Mouse (Mus musculus) adrenal gland, adult 2 months (tissue): ENCODE measurements at regions not wholly inside any gene's neighbourhood (a gene's known extent, or its start where the extent isn't known, plus 50 kb on each side); places are given as distances from the start of the nearest gene placed in this dataset.

ENCODE experiments used
- DNase-seq: peaks from one replicate; pipeline ENCODE4 v3.0.0; 2021

- DNase-seq, result no peak
These were observed 136.5 kb upstream of the Dap start for GRCm38 (mm10) chr15:31087607-31088006.

GRCm38 (mm10) chr15:31091916-31092570, 132.1 kb upstream of the Dap start:
- DNase-seq, result no peak

- no peak for DNase-seq
These were observed 127.9 kb upstream of the Dap start for GRCm38 (mm10) chr15:31096206-31096605.

- DNase-seq, result no peak
These were observed 126.8 kb upstream of the Dap start for GRCm38 (mm10) chr15:31097301-31097700.

- no peak for DNase-seq
These were observed 119.4 kb upstream of the Dap start for GRCm38 (mm10) chr15:31104743-31105142.

- DNase-seq, result no peak
These were observed 117.2 kb upstream of the Dap start for GRCm38 (mm10) chr15:31106907-31107306.

- DNase-seq, result no peak
These were observed 110.9 kb upstream of the Dap start for GRCm38 (mm10) chr15:31113216-31113615.

- peak; percentile 22 for DNase-seq
These were observed 106.8 kb upstream of the Dap start for GRCm38 (mm10) chr15:31117338-31117737.

- no peak for DNase-seq
These were observed 104.0 kb upstream of the Dap start for GRCm38 (mm10) chr15:31120147-31120546.

- no peak for DNase-seq
These were observed 98.3 kb upstream of the Dap start for GRCm38 (mm10) chr15:31125784-31126183.

GRCm38 (mm10) chr15:31126999-31127398, 97.1 kb upstream of the Dap start:
- DNase-seq, result no peak

- no peak for DNase-seq
These were observed 89.2 kb upstream of the Dap start for GRCm38 (mm10) chr15:31134891-31135290.

GRCm38 (mm10) chr15:31138637-31139036, 85.5 kb upstream of the Dap start:
- DNase-seq, result no peak

GRCm38 (mm10) chr15:31141750-31142149, 82.4 kb upstream of the Dap start:
- DNase-seq, result no peak

- no peak for DNase-seq
These were observed 75.6 kb upstream of the Dap start for GRCm38 (mm10) chr15:31148251-31149145.

GRCm38 (mm10) chr15:31149855-31150254, 74.3 kb upstream of the Dap start:
- DNase-seq, result no peak

GRCm38 (mm10) chr15:31150546-31151471, 73.3 kb upstream of the Dap start:
- DNase-seq, result peak; percentile 40

GRCm38 (mm10) chr15:31155141-31155540, 69.0 kb upstream of the Dap start:
- DNase-seq, result no peak

- no peak for DNase-seq
These were observed 57.5 kb upstream of the Dap start for GRCm38 (mm10) chr15:31166543-31167105.

GRCm38 (mm10) chr15:31167506-31167905, 56.6 kb upstream of the Dap start:
- no peak for DNase-seq

- DNase-seq, result no peak
These were observed 55.9 kb upstream of the Dap start for GRCm38 (mm10) chr15:31168191-31168590.
